Mouse (Mus musculus): Measurements from ENCODE around the gene Dnal4.
"Not testable (repeated sequence)": the region's sequence is repeated elsewhere in the genome, so short reads cannot be mapped to it uniquely, and the experiment has no call there.

Gene Dnal4

GRCm38 (mm10) chr15:79777749-79778148 lies at the start of gene Dnal4:
Dnal4 (minus strand) TSS chr15:79777849.
- no peak for DNase-seq

- DNase-seq, result no peak
Observed at GRCm38 (mm10) chr15:79827061-79827777, 49.6 kb upstream of the Dnal4 start.

DNA sequence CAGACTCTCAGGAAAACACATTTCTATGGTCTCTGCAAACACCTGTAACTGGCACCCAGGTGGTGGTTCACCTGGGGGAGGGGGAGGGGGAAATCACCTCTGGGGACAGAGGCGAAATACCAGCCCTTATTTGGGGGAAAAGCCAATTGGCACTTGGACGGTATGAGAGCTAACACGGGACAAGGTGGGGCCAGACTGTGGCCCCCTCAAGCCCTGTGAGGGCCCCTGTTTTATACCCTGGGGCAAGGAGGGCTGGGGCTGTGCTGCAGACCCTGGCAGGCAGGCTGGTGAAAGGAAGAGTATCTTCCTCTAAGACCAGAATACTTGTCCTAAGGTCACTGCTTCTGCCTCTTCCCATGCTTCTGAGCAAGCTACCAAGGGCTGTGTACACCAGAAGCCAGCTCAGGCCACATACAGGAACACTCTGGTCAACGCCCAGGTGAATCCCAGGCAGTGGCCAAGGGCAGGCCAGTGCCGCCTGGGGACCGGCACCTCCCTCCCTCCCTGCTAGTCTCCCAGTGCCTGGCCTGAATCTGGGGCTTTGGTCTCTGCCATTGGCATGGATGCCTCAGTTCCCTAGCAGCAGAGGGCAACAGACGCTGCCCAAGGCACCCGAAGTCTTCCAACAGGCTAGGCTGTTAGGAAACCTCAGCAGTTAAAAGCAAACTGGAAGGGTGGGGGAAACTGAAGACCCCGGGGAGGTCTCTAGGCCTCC lies 48.7 kb upstream of the Dnal4 start:
- DNase-seq, result no peak

GRCm38 (mm10) chr15:79825146-79825825 lies 47.6 kb upstream of the Dnal4 start:
- DNase-seq, result peak; percentile 36

GRCm38 (mm10) chr15:79823588-79824280 lies 46.1 kb upstream of the Dnal4 start:
- no peak for DNase-seq

DNA sequence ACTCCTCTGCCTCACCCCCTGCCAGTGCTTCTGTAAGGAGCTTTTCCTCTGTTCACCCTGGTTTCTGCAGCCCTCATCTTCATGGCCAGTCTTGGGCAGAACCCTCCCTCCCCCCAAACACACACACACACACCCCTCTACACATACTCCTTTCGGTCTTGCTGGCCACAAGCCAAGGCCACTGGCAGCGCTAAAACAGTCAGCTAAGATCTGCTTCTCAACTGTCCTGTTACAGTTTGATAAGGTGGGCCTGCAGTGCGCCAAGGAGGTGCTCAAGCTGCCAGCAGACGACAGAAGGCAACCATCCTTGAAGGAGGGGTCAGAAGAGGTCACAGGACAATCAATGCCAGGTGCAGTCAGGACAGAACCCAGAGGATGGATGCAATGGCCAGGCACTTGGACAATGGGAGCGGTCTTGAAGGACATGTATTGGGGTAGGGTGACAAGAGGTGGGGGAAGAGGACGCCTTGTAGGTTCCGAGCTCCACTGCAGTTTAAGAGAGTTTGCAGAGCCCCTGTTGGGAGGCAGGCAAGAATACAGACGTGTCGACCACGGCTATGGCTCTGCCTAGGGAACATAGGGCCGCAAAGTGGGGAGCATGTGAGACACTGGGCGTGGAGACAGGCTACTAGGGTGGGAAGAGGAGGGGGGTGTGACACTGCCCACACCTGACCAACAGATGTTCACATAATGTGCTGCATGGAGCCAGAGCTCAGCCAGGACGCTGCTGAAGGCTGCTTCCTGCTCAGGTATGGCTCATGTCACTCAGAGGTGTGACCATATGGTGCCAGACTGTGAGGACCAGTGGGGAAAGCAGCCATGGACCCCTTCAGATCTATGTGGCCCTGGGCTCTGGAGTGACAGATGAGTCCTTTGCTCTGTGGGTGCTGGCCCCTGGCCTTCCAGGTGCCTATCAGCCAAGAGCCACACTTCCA lies 44.9 kb upstream of the Dnal4 start:
- no peak for DNase-seq

- DNase-seq, result no peak
Observed at GRCm38 (mm10) chr15:79818325-79818724, 40.7 kb upstream of the Dnal4 start.

DNA sequence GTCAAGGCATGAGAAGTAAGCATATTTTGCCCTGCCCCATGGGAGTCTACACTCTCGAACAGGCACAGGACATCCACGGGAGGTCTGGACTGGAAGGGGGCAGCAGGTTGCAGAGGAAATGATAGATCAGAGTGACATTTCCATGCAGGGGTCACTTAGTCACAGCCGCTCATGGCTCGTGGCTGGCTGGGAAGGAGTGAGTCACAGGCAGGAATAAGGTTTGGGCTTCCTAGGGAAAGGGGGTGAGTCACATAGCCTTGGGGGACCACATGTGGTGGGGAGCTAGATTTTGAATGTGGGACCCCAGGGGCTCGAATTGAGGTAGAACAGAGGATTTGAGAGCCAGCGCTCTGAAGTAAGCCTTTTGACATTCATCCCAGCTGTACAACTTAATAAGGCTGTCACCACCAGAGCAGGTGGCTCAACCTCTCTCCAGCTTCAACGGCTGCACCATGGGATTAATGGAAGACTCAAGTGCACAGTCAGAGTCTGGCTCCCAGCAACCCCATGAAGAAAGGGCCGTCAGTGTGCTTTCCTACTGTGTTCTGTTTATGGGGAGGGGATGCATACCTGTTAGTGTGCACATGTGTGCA lies 36.1 kb upstream of the Dnal4 start:
- no peak for DNase-seq

GRCm38 (mm10) chr15:79812840-79813239 lies 35.2 kb upstream of the Dnal4 start:
- not testable (repeated sequence) for DNase-seq

DNA sequence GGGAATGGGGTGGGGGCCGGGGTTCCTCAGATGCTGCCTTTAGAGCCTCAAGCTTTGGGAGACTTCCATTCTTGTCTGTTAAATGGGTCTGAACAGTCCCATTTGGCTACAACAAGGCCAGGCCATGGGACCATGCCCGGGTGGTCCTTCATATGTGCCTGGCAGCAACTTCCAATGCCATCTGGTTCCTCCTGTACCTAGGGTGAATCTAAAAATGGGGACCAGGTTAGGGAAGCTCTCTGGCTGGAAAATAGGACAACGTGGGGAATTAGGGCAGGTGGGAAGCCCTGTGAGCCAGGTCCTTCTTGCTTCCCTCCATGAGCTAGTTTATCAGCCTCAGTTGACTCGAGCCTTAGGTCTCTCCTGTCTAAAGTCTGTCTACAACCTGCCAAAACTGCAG lies 33.3 kb upstream of the Dnal4 start:
- DNase-seq, result no peak

GRCm38 (mm10) chr15:79810061-79810460 lies 32.4 kb upstream of the Dnal4 start:
- no peak for DNase-seq

- no peak for DNase-seq
Observed at GRCm38 (mm10) chr15:79808658-79809057, 31.0 kb upstream of the Dnal4 start.

GRCm38 (mm10) chr15:79808114-79808513 lies 30.5 kb upstream of the Dnal4 start:
- DNase-seq, result peak; percentile 66

DNA sequence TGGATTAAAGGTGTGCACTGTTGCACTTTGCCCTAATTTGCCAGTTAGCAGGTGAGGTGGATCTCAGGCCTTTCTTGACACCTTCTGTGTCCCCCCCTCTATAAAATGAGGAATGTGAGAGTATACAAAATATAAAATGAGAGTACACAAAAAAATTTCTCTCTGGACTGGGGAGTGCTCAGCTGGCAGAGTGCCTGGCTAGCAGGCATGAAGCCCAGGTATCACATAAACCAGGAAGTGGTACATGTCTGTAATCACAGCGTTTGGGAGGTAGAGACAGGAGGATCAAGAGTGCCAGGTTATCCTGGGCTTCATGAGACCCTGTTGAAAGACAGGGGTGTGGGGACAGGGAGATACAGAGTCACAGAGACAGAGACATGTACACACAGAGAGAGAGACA lies 29.4 kb upstream of the Dnal4 start:
- DNase-seq, result no peak

DNA sequence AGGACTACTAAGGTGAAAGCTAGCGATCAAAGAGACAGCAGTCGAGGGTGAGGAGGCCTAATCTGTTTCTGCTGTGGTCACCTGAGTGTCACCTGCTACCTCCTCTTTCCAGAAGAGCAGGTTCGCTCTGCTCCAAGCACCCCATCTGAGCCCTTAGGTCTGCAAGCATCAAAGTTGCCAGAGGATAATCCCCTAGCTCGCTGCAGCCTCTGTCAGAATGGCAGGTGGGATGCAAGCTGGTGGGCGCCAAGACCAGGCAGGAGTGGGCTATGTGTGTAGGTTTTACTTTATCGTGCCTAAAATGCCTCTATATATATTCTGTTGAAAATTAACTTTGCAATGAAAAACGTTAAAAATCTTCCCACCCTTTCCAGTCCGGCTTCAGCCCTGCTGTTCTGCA lies 27.6 kb upstream of the Dnal4 start:
- no peak for DNase-seq

- peak; percentile 18 for DNase-seq
Observed at GRCm38 (mm10) chr15:79804352-79805071, 26.9 kb upstream of the Dnal4 start, which contains the start of gene Nptxr. Nptxr (minus strand) TSS chr15:79804766.

- DNase-seq, result peak; percentile 31
Observed at GRCm38 (mm10) chr15:79803533-79804351, 26.1 kb upstream of the Dnal4 start.

GRCm38 (mm10) chr15:79802304-79802703 lies 24.7 kb upstream of the Dnal4 start:
- DNase-seq, result no peak

DNA sequence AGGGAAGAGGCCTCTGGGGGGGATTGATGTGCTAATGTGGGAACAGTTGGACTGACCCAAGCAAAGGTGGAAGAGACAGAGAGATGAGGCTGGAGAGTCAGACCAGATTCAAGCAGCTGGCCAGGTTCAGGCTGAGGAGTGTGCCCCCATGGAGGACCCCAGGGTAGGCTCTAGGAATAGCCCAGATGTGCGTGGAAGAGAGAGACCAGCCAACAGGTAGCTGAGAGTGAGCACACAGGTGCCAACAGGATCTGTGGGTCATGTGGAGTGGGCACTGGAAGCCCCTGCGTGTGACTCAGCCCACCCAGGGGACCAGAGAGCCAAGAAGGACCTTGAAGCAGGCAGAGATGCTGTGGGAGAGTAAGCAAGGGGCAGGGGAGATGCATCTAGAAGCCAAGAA lies 24.0 kb upstream of the Dnal4 start:
- DNase-seq, result no peak

DNA sequence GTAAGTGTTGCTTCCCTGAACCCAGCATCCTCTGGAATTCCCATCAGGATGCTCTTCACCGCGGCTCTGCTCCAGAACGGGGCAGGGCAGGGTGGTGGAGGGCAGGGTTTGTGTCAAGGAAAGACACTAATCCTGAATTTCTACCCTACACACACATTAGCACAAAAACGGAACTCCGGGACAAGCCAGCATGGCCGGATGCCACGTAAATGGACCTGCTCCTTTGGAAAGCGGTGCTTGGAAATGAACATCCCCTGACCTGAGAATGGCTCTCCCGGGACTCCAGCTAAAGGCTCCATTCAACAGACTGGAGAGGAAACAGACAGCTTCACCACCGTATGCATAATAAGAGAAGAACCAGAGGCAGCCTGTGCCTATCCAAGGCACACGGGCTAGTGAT lies 23.1 kb upstream of the Dnal4 start:
- no peak for DNase-seq

Measured in thymus, postnatal 14 days (tissue).